Mouse (Mus musculus): ENCODE data around the gene Myom1. TPM values are rescaled to one million over a fixed set of nuclear protein-coding genes. Genes with fewer than 3 reads are reported as not detected.

Myom1 gene
- total and polyA plus RNA-seq, 2 experiments from 2014 or later = 0.60 to 1.2 TPM

DNA sequence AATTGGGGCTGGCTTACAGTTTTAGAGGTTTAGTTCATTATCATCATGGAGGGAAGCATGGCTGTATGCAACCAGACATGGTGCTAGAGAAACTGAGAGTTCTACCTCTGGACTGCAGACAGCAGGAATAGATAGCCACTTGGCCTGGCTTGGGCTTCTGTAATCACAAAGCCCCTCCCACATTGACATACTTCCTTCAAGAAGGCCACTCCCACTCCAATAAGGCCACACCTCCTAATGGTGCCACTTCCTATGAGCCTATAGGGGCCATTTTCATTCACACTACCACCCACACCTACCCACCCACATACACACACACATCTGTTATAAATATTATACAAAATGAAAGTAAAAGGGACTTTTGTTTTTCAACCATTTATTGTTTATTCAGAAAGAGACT is 129.8 kb downstream of the Myom1 start:
- TF ChIP-seq CTCF (IDR thresholded peaks at IDR 0.05) = no peak
- no peak for ATAC-seq (ENCODE audit: low FRiP score)
- no peaks in the 10 kb centered on the region for H3K27me3 ChIP-seq (ENCODE audit: insufficient read depth, low read length)

DNA sequence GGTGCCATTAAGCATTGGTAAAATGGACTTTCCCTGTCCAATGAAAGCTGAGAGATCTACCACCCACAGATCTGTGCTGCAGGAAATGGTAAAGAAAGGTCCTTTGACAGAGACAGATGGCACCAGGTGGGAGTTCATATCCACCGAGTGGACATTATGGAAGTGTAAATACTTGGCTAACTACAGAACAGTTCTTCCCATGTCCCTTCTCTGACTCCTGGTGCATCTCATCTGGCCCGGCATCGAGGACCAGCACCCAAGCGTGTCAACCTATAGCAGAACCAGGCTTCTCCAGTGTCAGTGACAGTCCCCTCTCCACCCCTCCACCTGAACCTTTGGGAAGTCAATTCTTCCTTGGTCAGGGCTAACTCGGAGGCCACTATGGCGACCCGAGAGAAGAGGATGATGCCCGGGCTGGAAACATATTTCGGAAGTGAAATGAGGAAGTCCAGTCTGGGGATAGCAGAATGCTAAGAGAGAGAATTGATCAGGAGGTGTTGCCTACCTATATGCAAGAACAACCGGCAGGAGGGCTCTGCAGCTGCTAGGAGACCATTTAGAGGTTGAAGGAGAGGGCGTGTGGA is 130.5 kb downstream of the Myom1 start:
- no peaks in the 10 kb centered on the region for H3K9me3 ChIP-seq (ENCODE audit: low read length)
- DNase-seq (ENCODE audit: low spot score) (no peak), ATAC-seq (ENCODE audit: low FRiP score) (no peak)
- H3K4me2 ChIP-seq (ENCODE audit: low read depth, low read length, poor library complexity, severe bottlenecking) = no peak overlapping the region
- WGBS = 94% methylated on average over 11 of the region's 11 CpGs
- no peaks in the 10 kb centered on the region for H3K27me3 ChIP-seq (ENCODE audit: insufficient read depth, low read length)
- no peak overlapping the region for H3K9ac ChIP-seq (replicated peaks; ENCODE audit: low read length, poor library complexity, severe bottlenecking)
- no peaks in the 10 kb centered on the region for H3K36me3 ChIP-seq (ENCODE audit: insufficient read depth, low read length)
- no peak for TF ChIP-seq CTCF (IDR thresholded peaks at IDR 0.05)
- no peak overlapping the region for H3K4me3 ChIP-seq (ENCODE audit: low read depth, low read length)
- no peak overlapping the region for H3K27ac ChIP-seq (ENCODE audit: low read depth, low read length)
- no peaks in the 10 kb centered on the region for H3K4me1 ChIP-seq (ENCODE audit: insufficient read depth, low read length)

More for the DNA sequence above, 129.8 kb downstream of the Myom1 start:
- Histone ChIP-seq H3K27ac (ENCODE audit: low read depth, low read length) (no peak overlapping the region), H3K4me1 (ENCODE audit: insufficient read depth, low read length) (no peaks in the 10 kb centered on the region), H3K9ac (replicated peaks; ENCODE audit: low read length, poor library complexity, severe bottlenecking) (no peak overlapping the region), H3K36me3 (ENCODE audit: insufficient read depth, low read length) (no peaks in the 10 kb centered on the region), H3K9me3 (ENCODE audit: low read length) (no peaks in the 10 kb centered on the region), H3K4me3 (ENCODE audit: low read depth, low read length) (no peak overlapping the region), H3K4me2 (ENCODE audit: low read depth, low read length, poor library complexity, severe bottlenecking) (no peak overlapping the region)
- no peak for DNase-seq (ENCODE audit: low spot score)

DNA sequence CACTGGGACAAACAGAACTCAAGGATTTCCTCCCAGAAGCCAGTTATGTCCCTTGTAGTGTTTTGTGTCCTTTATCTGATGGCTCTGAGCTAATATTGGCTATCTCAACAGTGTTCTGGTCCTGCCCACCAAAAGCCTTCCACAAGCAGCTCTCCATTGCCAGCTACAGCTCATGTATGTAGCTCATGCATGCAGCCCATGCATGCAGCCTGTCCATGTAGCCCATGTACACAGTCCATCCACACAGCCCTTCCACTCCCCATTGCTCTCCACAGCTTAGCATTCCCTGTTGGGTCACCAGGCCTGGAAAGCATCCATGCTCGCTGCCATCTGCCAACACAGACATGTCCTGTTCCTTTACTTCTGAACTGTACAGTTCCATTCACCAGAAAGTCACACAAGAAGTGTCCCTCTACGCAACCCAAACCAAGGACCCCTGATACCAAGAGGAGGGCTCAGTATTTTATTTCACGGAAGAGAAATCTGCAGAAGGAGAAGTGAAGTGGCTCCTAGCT is 132.1 kb downstream of the Myom1 start:
- H3K27me3 ChIP-seq (ENCODE audit: insufficient read depth, low read length) = no peaks in the 10 kb centered on the region
- no peak overlapping the region for H3K4me2 ChIP-seq (ENCODE audit: low read depth, low read length, poor library complexity, severe bottlenecking)
- H3K9me3 ChIP-seq (ENCODE audit: low read length) = no peaks in the 10 kb centered on the region
- H3K4me1 ChIP-seq (ENCODE audit: insufficient read depth, low read length) = no peaks in the 10 kb centered on the region
- no peak for TF ChIP-seq CTCF (IDR thresholded peaks at IDR 0.05)
- no peak for DNase-seq (ENCODE audit: low spot score)
- ATAC-seq (ENCODE audit: low FRiP score) = no peak
- no peak overlapping the region for H3K4me3 ChIP-seq (ENCODE audit: low read depth, low read length)
- H3K9ac ChIP-seq (replicated peaks; ENCODE audit: low read length, poor library complexity, severe bottlenecking) = no peak overlapping the region
- no peaks in the 10 kb centered on the region for H3K36me3 ChIP-seq (ENCODE audit: insufficient read depth, low read length)
- no peak overlapping the region for H3K27ac ChIP-seq (ENCODE audit: low read depth, low read length)
- 84% methylated on average over 3 of the region's 3 CpGs for WGBS

DNA sequence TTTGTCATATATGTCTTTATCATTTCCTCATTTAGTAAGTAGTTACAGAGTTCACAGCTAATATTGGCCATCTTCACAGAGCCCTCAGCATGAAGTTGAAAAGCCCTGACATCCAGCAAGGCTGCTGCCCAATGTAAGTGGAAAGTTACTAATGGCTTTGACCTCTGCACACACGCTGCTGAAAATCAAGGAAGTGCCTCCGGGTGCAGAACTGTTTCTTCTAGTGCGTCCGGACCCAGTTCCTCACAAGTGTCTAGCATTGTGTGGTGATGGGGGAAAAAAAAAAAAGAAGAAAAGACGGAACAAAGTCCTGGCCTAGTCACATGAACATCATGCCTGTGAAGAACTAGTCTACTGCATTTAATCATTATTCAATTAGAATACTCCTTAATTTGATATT is 132.7 kb downstream of the Myom1 start:
- H3K27me3 ChIP-seq (ENCODE audit: insufficient read depth, low read length) = no peaks in the 10 kb centered on the region
- H3K4me2 ChIP-seq (ENCODE audit: low read depth, low read length, poor library complexity, severe bottlenecking) = no peak overlapping the region
- ATAC-seq (ENCODE audit: low FRiP score) (no peak), DNase-seq (ENCODE audit: low spot score) (no peak)
- H3K36me3 ChIP-seq (ENCODE audit: insufficient read depth, low read length) = no peaks in the 10 kb centered on the region
- no peak for TF ChIP-seq CTCF (IDR thresholded peaks at IDR 0.05)
- no peaks in the 10 kb centered on the region for H3K4me1 ChIP-seq (ENCODE audit: insufficient read depth, low read length)
- H3K9me3 ChIP-seq (ENCODE audit: low read length) = no peaks in the 10 kb centered on the region
- H3K4me3 ChIP-seq (ENCODE audit: low read depth, low read length) = no peak overlapping the region
- 77% methylated on average over 5 of the region's 5 CpGs for WGBS
- H3K27ac ChIP-seq (ENCODE audit: low read depth, low read length) = no peak overlapping the region
- H3K9ac ChIP-seq (replicated peaks; ENCODE audit: low read length, poor library complexity, severe bottlenecking) = no peak overlapping the region

DNA sequence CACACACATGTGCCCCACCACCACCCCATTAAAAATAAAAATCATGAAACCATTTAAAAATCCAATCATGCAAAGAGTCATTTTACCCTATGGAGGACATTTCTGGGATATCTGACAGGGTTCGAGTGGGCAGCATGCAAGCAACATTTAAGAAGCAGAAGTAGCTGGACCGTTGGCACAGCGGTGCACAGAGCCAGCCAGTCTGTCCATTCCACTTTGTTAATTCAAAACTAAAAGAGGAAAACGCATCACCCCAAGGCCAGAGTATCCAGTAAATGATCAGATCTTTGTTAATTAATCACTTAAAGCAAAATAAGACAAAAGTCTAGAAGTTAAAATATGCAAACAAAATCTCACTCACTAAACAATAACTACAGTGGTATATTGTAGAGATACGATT is 133.4 kb downstream of the Myom1 start:
- Histone ChIP-seq H3K9me3 (ENCODE audit: low read length) (no peaks in the 10 kb centered on the region), H3K27ac (ENCODE audit: low read depth, low read length) (no peak overlapping the region), H3K27me3 (ENCODE audit: insufficient read depth, low read length) (no peaks in the 10 kb centered on the region), H3K9ac (replicated peaks; ENCODE audit: low read length, poor library complexity, severe bottlenecking) (no peak overlapping the region), H3K4me3 (ENCODE audit: low read depth, low read length) (no peak overlapping the region), H3K4me2 (ENCODE audit: low read depth, low read length, poor library complexity, severe bottlenecking) (no peak overlapping the region), H3K36me3 (ENCODE audit: insufficient read depth, low read length) (no peaks in the 10 kb centered on the region), H3K4me1 (ENCODE audit: insufficient read depth, low read length) (no peaks in the 10 kb centered on the region)
- WGBS = 92% methylated on average over 5 of the region's 5 CpGs
- DNase-seq (ENCODE audit: low spot score) = no peak
- ATAC-seq (ENCODE audit: low FRiP score) = no peak
- TF ChIP-seq CTCF (IDR thresholded peaks at IDR 0.05) = no peak

DNA sequence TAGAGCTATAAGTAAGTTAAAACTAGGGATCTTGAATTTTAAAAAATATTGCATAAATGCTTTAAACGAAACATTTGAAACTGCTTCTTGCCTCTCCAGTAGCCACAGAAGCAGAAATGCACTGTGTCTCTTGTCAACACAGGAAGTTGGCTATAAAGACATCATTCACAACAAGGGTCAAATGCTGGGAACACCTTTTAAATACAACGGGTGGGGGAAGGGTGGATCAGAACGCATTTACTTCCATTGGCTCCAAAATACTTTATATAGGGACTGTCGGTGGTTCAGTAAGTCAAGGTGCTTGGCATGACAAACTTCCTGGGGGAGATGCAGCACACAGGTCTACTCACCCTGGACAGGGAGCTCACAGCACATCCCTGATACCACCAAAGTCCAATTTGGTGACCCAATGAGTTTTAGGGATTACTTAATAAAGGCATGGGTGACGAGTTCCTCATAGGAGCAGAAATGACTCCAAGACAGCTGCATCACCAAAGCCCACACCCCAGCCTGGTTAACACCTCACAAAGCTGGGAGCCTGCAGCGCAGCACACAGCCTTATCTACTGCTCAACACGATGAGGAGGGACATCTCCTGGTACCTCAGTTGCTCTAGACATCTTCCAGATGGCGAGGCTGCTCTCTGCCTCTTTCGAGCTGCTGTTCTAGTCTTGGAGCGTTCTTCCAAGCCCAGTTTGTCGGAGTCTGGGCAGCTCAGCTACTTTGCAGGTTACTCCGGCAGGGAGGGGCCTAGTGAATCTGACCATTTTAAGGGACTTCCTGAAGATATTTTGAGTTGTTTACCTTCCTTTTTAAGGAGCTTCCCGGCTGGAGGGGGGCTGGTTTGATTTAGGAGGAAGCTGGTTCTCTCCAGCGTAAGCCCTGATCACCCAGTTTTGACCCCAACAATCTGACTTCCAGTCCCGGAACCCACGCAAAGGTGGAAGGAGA is 134.2 kb downstream of the Myom1 start:
- Histone ChIP-seq H3K27me3 (ENCODE audit: insufficient read depth, low read length) (no peaks in the 10 kb centered on the region), H3K36me3 (ENCODE audit: insufficient read depth, low read length) (no peaks in the 10 kb centered on the region), H3K4me1 (ENCODE audit: insufficient read depth, low read length) (no peaks in the 10 kb centered on the region), H3K27ac (ENCODE audit: low read depth, low read length) (no peak overlapping the region), H3K4me3 (ENCODE audit: low read depth, low read length) (no peak overlapping the region), H3K9ac (replicated peaks; ENCODE audit: low read length, poor library complexity, severe bottlenecking) (no peak overlapping the region), H3K4me2 (ENCODE audit: low read depth, low read length, poor library complexity, severe bottlenecking) (no peak overlapping the region), H3K9me3 (ENCODE audit: low read length) (no peaks in the 10 kb centered on the region)
- no peak for TF ChIP-seq CTCF (IDR thresholded peaks at IDR 0.05)
- no peak for DNase-seq (ENCODE audit: low spot score)
- ATAC-seq (ENCODE audit: low FRiP score) = no peak
- 88% methylated on average over 16 of the region's 16 CpGs for WGBS

Measured in midbrain, postnatal 0 days (tissue).